Mouse (Mus musculus) heart, embryonic 10.5 days (tissue): Measurements from ENCODE around the gene Slc24a4. TPM values are rescaled to one million over a fixed set of nuclear protein-coding genes. Genes with fewer than 3 reads are reported as not detected.
"Not testable (repeated sequence)": the region's sequence is repeated elsewhere in the genome, so short reads cannot be mapped to it uniquely, and the experiment has no call there.

ENCODE experiments used
- DNase-seq: peaks from one replicate; pipeline ENCODE4 v3.0.0-alpha.2; 2017; ENCODE audit warnings: low spot score
- H3K27ac ChIP-seq: fragments of 300-500 bp; sonication (generic); 2 replicates; pipeline ENCODE4 v1.5.1; 2016; ENCODE audit warnings: mild to moderate bottlenecking
- H3K27me3 ChIP-seq: fragments of 300-500 bp; sonication (generic); 2 replicates; pipeline ENCODE4 v1.6.1; 2016; ENCODE audit warnings: mild to moderate bottlenecking; ENCODE audit not compliant: poor library complexity, insufficient read depth, severe bottlenecking
- H3K36me3 ChIP-seq: fragments of 300-500 bp; sonication (generic); 2 replicates; pipeline ENCODE4 v1.6.1; 2016; ENCODE audit warnings: mild to moderate bottlenecking, moderate library complexity
- H3K4me1 ChIP-seq: fragments of 300-500 bp; sonication (generic); 2 replicates; pipeline ENCODE4 v1.6.1; 2016; ENCODE audit warnings: mild to moderate bottlenecking
- H3K4me3 ChIP-seq: fragments of 300-500 bp; sonication (generic); 2 replicates; pipeline ENCODE4 v1.5.1; 2016; ENCODE audit warnings: mild to moderate bottlenecking, moderate library complexity
- H3K9me3 ChIP-seq: fragments of 300-500 bp; sonication (generic); 2 replicates; pipeline ENCODE4 v1.6.1; 2016; ENCODE audit warnings: mild to moderate bottlenecking, moderate library complexity
- WGBS: fragments of 180-500 bp; shearing (Covaris S2); methylation state at CpG from one replicate; pipeline ENCODE4 v1.1.7; 2016; 5-methylcytosine and 5-hydroxymethylcytosine counted together
- polyA plus RNA-seq: library from polyadenylated mRNA; unstranded; fragments of >200 nt; fragmentation: Nextera tagmentation; extraction: Ambion mirVana; gene quantifications from 2 replicates; pipeline ENCODE4 v1.2.1, GENCODE M21; 2016

Slc24a4 gene
- polyA plus RNA-seq, 1 experiment from 2014 or later: 1.9 TPM

- no peaks in the 10 kb centered on the region for H3K27me3 ChIP-seq
- DNase-seq: no peak
- 83% methylated on average over 5 of the region's 5 CpGs for WGBS
- no peaks in the 10 kb centered on the region for H3K9me3 ChIP-seq
- H3K36me3 ChIP-seq: no peaks in the 10 kb centered on the region
- no peak overlapping the region for H3K4me3 ChIP-seq
- no peaks in the 10 kb centered on the region for H3K4me1 ChIP-seq
- no peak overlapping the region for H3K27ac ChIP-seq
These were observed 44.8 kb downstream of the Slc24a4 start for GRCm38 (mm10) chr12:102173345-102173744.

DNA sequence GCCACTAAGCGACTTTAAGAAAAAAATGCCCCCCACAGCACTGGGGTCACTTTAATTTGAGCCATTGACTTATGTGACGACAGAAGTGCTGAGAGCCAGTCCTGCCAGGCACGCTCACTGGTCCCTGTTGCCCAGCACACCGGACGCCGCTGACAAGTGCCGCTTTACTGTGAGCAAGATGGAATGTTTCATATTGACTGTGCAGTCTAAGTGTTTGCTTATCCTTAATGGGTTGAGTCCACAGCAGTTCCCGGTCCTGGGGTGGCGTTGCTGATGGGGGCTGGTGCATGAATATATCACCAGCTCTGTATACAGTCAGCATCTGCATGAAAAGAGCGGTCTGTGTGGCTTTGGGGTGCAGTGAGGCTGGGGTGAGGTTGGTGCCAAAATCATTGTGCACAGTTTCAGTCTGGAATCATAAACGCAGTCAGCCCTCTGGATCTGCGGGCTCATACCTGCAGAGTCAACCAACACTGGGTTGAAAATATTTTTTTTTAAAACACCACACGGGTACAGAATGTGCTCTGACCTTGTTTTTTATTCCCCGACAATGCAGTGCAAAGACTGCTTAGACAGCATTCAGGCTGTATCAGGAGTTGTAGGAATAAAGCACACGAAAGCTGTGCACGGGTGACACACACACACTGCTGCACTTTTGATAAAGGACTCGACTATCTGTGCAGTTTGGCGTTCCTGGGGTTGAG lies 52.0 kb downstream of the Slc24a4 start:
- WGBS: 72% methylated on average over 18 of the region's 18 CpGs
- Histone ChIP-seq H3K36me3 (no peaks in the 10 kb centered on the region), H3K27me3 (no peaks in the 10 kb centered on the region), H3K4me1 (no peaks in the 10 kb centered on the region), H3K4me3 (no peak overlapping the region), H3K27ac (no peak overlapping the region), H3K9me3 (no peaks in the 10 kb centered on the region)
- no peak for DNase-seq

GRCm38 (mm10) chr12:102181799-102182357 lies 53.3 kb downstream of the Slc24a4 start:
- DNase-seq: no peak
- H3K27me3 ChIP-seq: no peaks in the 10 kb centered on the region
- no peaks in the 10 kb centered on the region; the same call in 1 of the 2 replicates for H3K9me3 ChIP-seq
- no peak overlapping the region for H3K27ac ChIP-seq
- no peaks in the 10 kb centered on the region for H3K36me3 ChIP-seq
- H3K4me1 ChIP-seq: no peaks in the 10 kb centered on the region
- 35% methylated on average over 5 of the region's 5 CpGs for WGBS
- H3K4me3 ChIP-seq: no peak overlapping the region

GRCm38 (mm10) chr12:102182621-102183020 lies 54.1 kb downstream of the Slc24a4 start:
- Histone ChIP-seq H3K4me3 (no peak overlapping the region), H3K27ac (no peak overlapping the region), H3K9me3 (no peaks in the 10 kb centered on the region; the same call in 1 of the 2 replicates), H3K36me3 (no peaks in the 10 kb centered on the region), H3K4me1 (no peaks in the 10 kb centered on the region), H3K27me3 (no peaks in the 10 kb centered on the region)
- WGBS: 74% methylated on average over 6 of the region's 6 CpGs
- DNase-seq: no peak

DNA sequence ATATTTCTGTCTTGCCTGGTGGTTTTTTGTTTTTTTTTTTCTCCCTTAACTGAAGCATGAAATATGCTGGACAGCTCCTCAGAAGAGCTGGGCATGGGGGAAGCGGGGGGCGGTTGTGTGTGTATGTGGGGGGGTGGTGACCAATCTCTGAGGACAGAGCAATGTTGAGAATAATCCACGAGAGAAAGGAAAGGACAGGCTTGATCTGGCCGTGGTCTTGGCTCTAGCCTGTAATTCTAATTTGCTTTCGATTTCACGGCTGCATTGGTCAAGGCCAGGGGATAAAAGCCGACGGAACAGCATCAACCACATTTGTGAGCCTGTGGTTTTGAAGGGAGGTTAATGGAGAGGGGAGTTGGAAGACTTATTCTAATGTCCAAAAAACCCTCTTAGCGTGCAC lies 54.7 kb downstream of the Slc24a4 start:
- Histone ChIP-seq H3K9me3 (peaks cover 3% of the 10 kb centered on the region), H3K36me3 (peaks cover 2% of the 10 kb centered on the region; the same call in 1 of the 2 replicates), H3K27ac (no peak overlapping the region), H3K4me3 (no peak overlapping the region), H3K27me3 (no peaks in the 10 kb centered on the region), H3K4me1 (no peaks in the 10 kb centered on the region)
- DNase-seq: no peak
- WGBS: 75% methylated on average over 9 of the region's 9 CpGs

DNA sequence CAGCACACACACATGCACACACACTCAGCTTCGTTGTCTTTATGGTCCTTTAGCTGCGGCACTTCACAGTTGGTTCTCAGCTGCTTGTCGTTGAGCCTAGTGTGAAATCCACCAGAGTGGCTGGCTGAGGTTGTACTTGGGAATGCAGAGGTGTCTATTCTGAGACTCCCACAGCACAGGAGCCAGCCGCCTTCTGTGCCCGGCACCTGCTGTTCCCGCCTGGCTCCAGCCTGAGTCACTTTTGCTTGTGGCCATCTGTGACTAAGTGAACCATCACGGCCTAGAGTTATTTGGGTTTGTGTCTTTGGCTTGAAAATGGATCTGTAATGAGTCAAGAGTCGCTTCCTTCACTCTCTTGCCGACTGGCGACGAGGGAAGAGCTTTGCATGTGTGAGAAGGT lies 62.3 kb downstream of the Slc24a4 start:
- no peaks in the 10 kb centered on the region; the same call in 1 of the 2 replicates for H3K27me3 ChIP-seq
- H3K4me1 ChIP-seq: peaks cover 4% of the 10 kb centered on the region; the same call in 1 of the 2 replicates
- no peak for DNase-seq
- no peak overlapping the region for H3K27ac ChIP-seq
- 73% methylated on average over 11 of the region's 11 CpGs for WGBS
- peaks cover 6% of the 10 kb centered on the region; the same call in 1 of the 2 replicates for H3K36me3 ChIP-seq
- H3K9me3 ChIP-seq: peaks cover 7% of the 10 kb centered on the region
- H3K4me3 ChIP-seq: no peak overlapping the region

DNA sequence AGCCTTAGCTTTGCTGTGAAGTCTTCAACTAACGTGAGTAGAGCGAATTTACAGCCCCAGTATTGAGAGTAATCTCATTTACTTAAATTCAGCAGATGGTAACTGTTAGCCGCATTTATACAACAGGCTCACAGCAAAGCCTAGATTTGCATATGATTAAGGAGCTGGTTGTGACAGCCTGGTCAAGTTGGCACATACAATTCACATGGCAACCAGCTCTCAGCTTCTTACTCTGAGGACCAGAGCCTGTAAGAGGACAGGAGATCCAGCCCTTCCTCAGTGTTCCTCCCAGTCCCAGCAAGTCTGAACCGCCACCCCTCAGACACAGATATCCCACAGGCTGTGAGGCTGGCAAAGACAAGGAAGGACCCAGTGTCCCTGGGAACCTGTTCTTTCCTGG lies 73.0 kb downstream of the Slc24a4 start:
- no peak for DNase-seq
- no peaks in the 10 kb centered on the region for H3K9me3 ChIP-seq
- 66% methylated on average over 4 of the region's 4 CpGs for WGBS
- no peaks in the 10 kb centered on the region for H3K27me3 ChIP-seq
- no peak overlapping the region for H3K4me3 ChIP-seq
- no peaks in the 10 kb centered on the region for H3K36me3 ChIP-seq
- no peak overlapping the region for H3K27ac ChIP-seq
- H3K4me1 ChIP-seq: 0 out of 2 replicates have a peak, but pooled peaks cover 7% of the 10 kb centered on the region

- Histone ChIP-seq H3K27me3 (no peaks in the 10 kb centered on the region), H3K36me3 (no peaks in the 10 kb centered on the region), H3K4me3 (no peak overlapping the region), H3K9me3 (no peaks in the 10 kb centered on the region), H3K27ac (no peak overlapping the region), H3K4me1 (0 out of 2 replicates have a peak, but pooled peaks cover 7% of the 10 kb centered on the region)
- no peak for DNase-seq
- 66% methylated on average over 9 of the region's 9 CpGs for WGBS
These were observed 74.4 kb downstream of the Slc24a4 start for GRCm38 (mm10) chr12:102202901-102203300.

DNA sequence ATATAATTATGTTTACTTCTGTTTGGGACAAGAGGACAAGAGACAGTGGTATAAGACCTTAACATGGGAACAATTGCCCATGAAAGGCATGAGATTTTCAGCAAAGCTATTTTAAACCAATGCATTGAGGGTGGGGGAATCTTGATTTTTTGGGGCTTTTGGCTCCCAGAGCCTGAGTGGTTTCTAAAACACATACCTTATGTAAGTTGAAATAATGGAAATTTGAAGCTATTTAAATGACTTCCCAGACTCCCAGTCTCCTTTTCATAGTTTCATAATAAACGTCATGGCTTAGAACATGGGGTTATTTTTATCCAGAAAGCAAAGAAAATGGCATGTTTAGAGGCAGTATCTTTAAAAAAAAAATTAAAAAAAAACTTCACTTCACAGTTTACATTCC lies 77.9 kb downstream of the Slc24a4 start:
- Histone ChIP-seq H3K36me3 (no peaks in the 10 kb centered on the region), H3K27me3 (no peaks in the 10 kb centered on the region; the same call in 1 of the 2 replicates), H3K9me3 (no peaks in the 10 kb centered on the region), H3K4me3 (no peak overlapping the region), H3K27ac (no peak overlapping the region), H3K4me1 (0 out of 2 replicates have a peak, but pooled peaks cover 7% of the 10 kb centered on the region)
- 75% methylated on average over 1 of the region's 1 CpGs for WGBS
- DNase-seq: no peak

DNA sequence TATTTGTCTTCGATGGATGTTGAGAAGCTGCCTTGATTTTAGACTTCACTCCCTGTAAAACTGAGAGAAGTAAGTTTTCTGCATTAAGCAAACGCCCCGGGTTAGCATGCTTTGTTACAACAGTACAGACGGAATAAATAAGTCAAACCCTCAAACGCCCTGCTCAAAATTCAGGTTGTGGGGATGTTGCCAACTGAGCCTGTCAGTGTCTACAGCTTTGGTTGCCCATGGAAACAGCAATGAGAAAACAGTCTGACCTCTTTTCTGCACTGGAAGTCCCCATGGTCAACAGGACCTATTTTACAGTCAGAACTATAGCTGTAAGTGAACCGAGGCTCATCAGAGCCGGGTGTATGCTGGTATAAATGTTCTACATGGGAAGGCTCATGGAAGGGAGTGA lies 78.7 kb downstream of the Slc24a4 start:
- Histone ChIP-seq H3K27me3 (no peaks in the 10 kb centered on the region; the same call in 1 of the 2 replicates), H3K4me3 (no peak overlapping the region), H3K27ac (no peak overlapping the region), H3K9me3 (no peaks in the 10 kb centered on the region), H3K4me1 (0 out of 2 replicates have a peak, but pooled peaks cover 7% of the 10 kb centered on the region), H3K36me3 (no peaks in the 10 kb centered on the region)
- WGBS: 84% methylated on average over 7 of the region's 7 CpGs
- DNase-seq: no peak

DNA sequence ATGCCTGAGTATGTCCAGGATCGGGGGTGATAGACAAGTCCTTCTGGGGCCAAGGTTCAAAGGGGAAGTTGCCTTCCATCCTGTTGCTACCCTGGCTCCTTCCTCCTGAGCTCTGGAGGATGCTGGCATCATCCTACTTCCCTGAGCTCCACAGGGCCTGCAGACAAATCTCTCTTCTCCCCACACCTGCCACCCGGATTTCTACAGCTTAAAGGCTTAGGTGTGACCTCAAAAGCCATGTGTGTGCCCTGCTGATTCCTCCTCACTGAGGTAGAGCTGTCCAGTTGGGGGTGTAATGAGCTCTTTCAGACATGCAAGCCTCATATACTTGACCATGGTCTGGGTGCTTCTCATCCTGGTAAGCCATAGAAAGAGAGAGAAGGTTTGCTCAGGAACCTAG lies 82.3 kb downstream of the Slc24a4 start:
- H3K4me1 ChIP-seq: no peaks in the 10 kb centered on the region
- no peak overlapping the region for H3K27ac ChIP-seq
- H3K27me3 ChIP-seq: no peaks in the 10 kb centered on the region; the same call in 1 of the 2 replicates
- no peaks in the 10 kb centered on the region for H3K9me3 ChIP-seq
- no peak overlapping the region for H3K4me3 ChIP-seq
- WGBS: 75% methylated on average over 2 of the region's 2 CpGs
- no peak for DNase-seq
- no peaks in the 10 kb centered on the region for H3K36me3 ChIP-seq

- Histone ChIP-seq H3K9me3 (no peaks in the 10 kb centered on the region), H3K27ac (no peak overlapping the region), H3K4me1 (no peaks in the 10 kb centered on the region), H3K36me3 (no peaks in the 10 kb centered on the region), H3K27me3 (no peaks in the 10 kb centered on the region), H3K4me3 (no peak overlapping the region)
- no peak for DNase-seq
- 93% methylated on average over 6 of the region's 6 CpGs for WGBS
These were observed 94.9 kb downstream of the Slc24a4 start for GRCm38 (mm10) chr12:102223404-102223803.

GRCm38 (mm10) chr12:102224112-102224511 lies 95.6 kb downstream of the Slc24a4 start:
- not testable (repeated sequence) for DNase-seq, H3K27ac ChIP-seq

More at GRCm38 (mm10) chr12:102224112-102224511, 95.6 kb downstream of the Slc24a4 start:
- 86% methylated on average over 2 of the region's 2 CpGs for WGBS
- H3K36me3 ChIP-seq, H3K4me3 ChIP-seq, H3K9me3 ChIP-seq, H3K27me3 ChIP-seq, H3K4me1 ChIP-seq: not testable (repeated sequence)
